Mouse (Mus musculus) mammary gland, adult 2 months (tissue): Measurements from ENCODE around the gene Fam19a3. TPM values are rescaled to one million over a fixed set of nuclear protein-coding genes. Genes with fewer than 3 reads are reported as not detected.

Experiments
- polyA plus RNA-seq: library from polyadenylated mRNA; depleted of rRNA; stranded (reverse); fragments of >200 nt; gene quantifications from 2 replicates; pipeline ENCODE4 v1.2.3, GENCODE M21; 2012; ENCODE audit warnings: low replicate concordance; rRNA removed

Gene Fam19a3
- polyA plus RNA-seq = 0.29 and 1.9 TPM in 2 replicates

GRCm38 (mm10) chr3:104781471-104781903, at the start of gene Fam19a3:
Gene Fam19a3 (minus strand): TSS chr3:104781840.

GRCm38 (mm10) chr3:104817991-104818748, 36.5 kb upstream of the Fam19a3 start, which contains the start of gene Mov10:
Gene Mov10 (minus strand): TSS chr3:104818563.

GRCm38 (mm10) chr3:104788075-104788474, 6.4 kb upstream of the Fam19a3 start, which contains the start of gene Rhoc:
Gene Rhoc (plus strand): TSS chr3:104788375.

GRCm38 (mm10) chr3:104780561-104781420, 849 bp downstream of the Fam19a3 start, which contains the start of gene Ppm1j:
Gene Ppm1j (plus strand): TSS chr3:104781056.

Other genes with a start within 250 kb of the Fam19a3 start
- gene Slc16a1, start 143.2 kb downstream of the Fam19a3 start, polyA plus RNA-seq = 19.7 and 33.9 TPM in 2 replicates
- gene Ppm1j, start 784 bp downstream of the Fam19a3 start, polyA plus RNA-seq = 27.7 and 34.4 TPM in 2 replicates
- 113 and 121 TPM in 2 replicates for gene Rhoc, start 6.5 kb upstream of the Fam19a3 start, polyA plus RNA-seq
- 16.8 and 22.4 TPM in 2 replicates for gene Mov10, start 36.7 kb upstream of the Fam19a3 start, polyA plus RNA-seq
- gene St7l, start 82.2 kb upstream of the Fam19a3 start, polyA plus RNA-seq = 6.4 and 8.5 TPM in 2 replicates
- 18.8 and 44.7 TPM in 2 replicates for gene Capza1, start 82.7 kb upstream of the Fam19a3 start, polyA plus RNA-seq
- gene Wnt2b, start 180.1 kb upstream of the Fam19a3 start, polyA plus RNA-seq = 1.4 and 2.0 TPM in 2 replicates